Mouse (Mus musculus) MEL (cell line): ENCODE results near the gene Ppil3. TPM values are rescaled to one million over a fixed set of nuclear protein-coding genes. Genes with fewer than 3 reads are reported as not detected.

Source experiments
- DNase-seq: peaks from one replicate; pipeline ENCODE4 v3.0.0; 2011; ENCODE audit warnings: low read depth, low spot score
- H3K27ac ChIP-seq: 2 replicates; pipeline ENCODE4 v1.5.1; 2012; ENCODE audit warnings: low read depth, mild to moderate bottlenecking, control low read depth, low read length, moderate library complexity; ENCODE audit not compliant: control insufficient read depth
- H3K27me3 ChIP-seq, 2 experiments: fragments of 150-350 bp in 1 of 2; sonication (generic) in 1 of 2; 2 replicates each; pipeline ENCODE4 v1.6.1; 2012; ENCODE audit warnings: low read length in 2 of 2, mild to moderate bottlenecking in 2 of 2, improper control_type of control experiment in 1 of 2, moderate library complexity in 1 of 2; ENCODE audit not compliant: insufficient read depth in 2 of 2, control insufficient read depth in 1 of 2
- H3K36me3 ChIP-seq, 2 experiments: 2 replicates each; pipeline ENCODE4 v1.6.1; 2012 to 2014; ENCODE audit warnings: low read length in 2 of 2, improper control_type of control experiment in 1 of 2, inconsistent platforms in 1 of 2, mild to moderate bottlenecking in 1 of 2; ENCODE audit not compliant: insufficient read depth in 2 of 2, control insufficient read depth in 1 of 2
- H3K4me1 ChIP-seq, 2 experiments: fragments of 150-350 bp in 1 of 2; sonication (generic) in 1 of 2; 2 replicates each; pipeline ENCODE4 v1.6.1; 2012; ENCODE audit warnings: low read length in 2 of 2, improper control_type of control experiment in 1 of 2, mild to moderate bottlenecking in 1 of 2; ENCODE audit not compliant: insufficient read depth in 2 of 2, control insufficient read depth in 1 of 2
- H3K4me3 ChIP-seq, 2 experiments: fragments of 150-350 bp in 1 of 2; sonication (generic) in 1 of 2; 2 replicates each; pipeline ENCODE4 v1.5.1; 2012; ENCODE audit warnings: low read depth in 2 of 2, low read length in 2 of 2, mild to moderate bottlenecking in 2 of 2, moderate library complexity in 2 of 2, control low read depth in 1 of 2, improper control_type of control experiment in 1 of 2; ENCODE audit not compliant: control insufficient read depth in 1 of 2, insufficient read depth in 1 of 2
- H3K79me2 ChIP-seq: 2 replicates; pipeline ENCODE4 v1.6.1; 2012; ENCODE audit warnings: mild to moderate bottlenecking, low read length, moderate library complexity; ENCODE audit not compliant: control insufficient read depth, poor library complexity, insufficient read depth
- H3K9ac ChIP-seq: 2 replicates; pipeline ENCODE4 v1.6.1; 2012; ENCODE audit warnings: low read depth, mild to moderate bottlenecking, control low read depth, low read length, moderate library complexity; ENCODE audit not compliant: control insufficient read depth, poor library complexity, severe bottlenecking
- H3K9me3 ChIP-seq: fragments of 150-350 bp; sonication (generic); replicated peaks from 2 replicates; pipeline ENCODE4 v1.6.1; 2012; ENCODE audit warnings: mild to moderate bottlenecking, low read length, improper control_type of control experiment, moderate library complexity; ENCODE audit not compliant: insufficient read depth
- BHLHE40 ChIP-seq: IDR thresholded peaks from 2 replicates; pipeline ENCODE4 v1.6.1; 2012; ENCODE audit warnings: low read depth, mild to moderate bottlenecking, inconsistent platforms, low read length, improper control_type of control experiment, borderline replicate concordance
- E2F4 ChIP-seq: IDR thresholded peaks from 2 replicates; pipeline ENCODE4 v1.6.1; 2011; ENCODE audit warnings: low read depth, low read length, improper control_type of control experiment, borderline replicate concordance
- EP300 ChIP-seq, 2 experiments: IDR thresholded peaks; 2 replicates each; pipeline ENCODE4 v1.6.1; 2011; ENCODE audit warnings: improper control_type of control experiment in 2 of 2, low read length in 2 of 2, low read depth in 1 of 2, mild to moderate bottlenecking in 1 of 2
- GABPA ChIP-seq: IDR thresholded peaks from 2 replicates; pipeline ENCODE4 v1.6.1; 2012; ENCODE audit warnings: low read depth, mild to moderate bottlenecking, inconsistent platforms, low read length, improper control_type of control experiment, moderate library complexity
- KAT2A ChIP-seq: conservative IDR thresholded peaks from 2 replicates; pipeline ENCODE4 v1.6.1; 2012; ENCODE audit warnings: low read depth, low read length, improper control_type of control experiment, inconsistent platforms
- MAZ ChIP-seq: IDR thresholded peaks from 2 replicates; pipeline ENCODE4 v1.6.1; 2012; ENCODE audit warnings: low read depth, mild to moderate bottlenecking, inconsistent platforms, low read length, improper control_type of control experiment
- MEF2A ChIP-seq: IDR thresholded peaks from 2 replicates; pipeline ENCODE4 v1.6.1; 2014; ENCODE audit warnings: low read depth, mild to moderate bottlenecking, inconsistent platforms, low read length, improper control_type of control experiment; ENCODE audit not compliant: poor library complexity, insufficient replicate concordance, severe bottlenecking; ENCODE audit errors: extremely low read depth
- MXI1 ChIP-seq: IDR thresholded peaks from 2 replicates; pipeline ENCODE4 v1.6.1; 2011; ENCODE audit warnings: mild to moderate bottlenecking, low read depth, low read length, improper control_type of control experiment
- MYC ChIP-seq: IDR thresholded peaks from 2 replicates; pipeline ENCODE4 v1.6.1; 2011; ENCODE audit warnings: low read depth, mild to moderate bottlenecking, low read length, improper control_type of control experiment, moderate library complexity
- NELFE ChIP-seq: IDR thresholded peaks from 2 replicates; pipeline ENCODE4 v1.6.1; 2011; ENCODE audit warnings: low read depth, low read length, improper control_type of control experiment
- POLR2AphosphoS2 ChIP-seq: IDR thresholded peaks from 2 replicates; pipeline ENCODE4 v1.6.1; 2011; ENCODE audit warnings: low read length, improper control_type of control experiment
- POLR2AphosphoS5 ChIP-seq: IDR thresholded peaks from 2 replicates; pipeline ENCODE4 v1.6.1; 2012; ENCODE audit warnings: low read depth, borderline replicate concordance, mild to moderate bottlenecking, inconsistent platforms, low read length, moderate library complexity, mixed read lengths
- RAD21 ChIP-seq: IDR thresholded peaks from 2 replicates; pipeline ENCODE4 v1.6.1; 2011; ENCODE audit warnings: mild to moderate bottlenecking, low read depth, low read length, improper control_type of control experiment
- RCOR1 ChIP-seq: IDR thresholded peaks from 2 replicates; pipeline ENCODE4 v1.6.1; 2012; ENCODE audit warnings: low read depth, mild to moderate bottlenecking, inconsistent platforms, low read length, improper control_type of control experiment
- TAL1 ChIP-seq: IDR thresholded peaks from 2 replicates; pipeline ENCODE4 v1.6.1; 2012; ENCODE audit warnings: mild to moderate bottlenecking, inconsistent platforms, low read length, moderate library complexity, mixed read lengths
- TBP ChIP-seq: IDR thresholded peaks from 2 replicates; pipeline ENCODE4 v1.8.0; 2011; ENCODE audit warnings: low read depth, low read length, improper control_type of control experiment
- ZNF384 ChIP-seq: IDR thresholded peaks from 2 replicates; pipeline ENCODE4 v1.6.1; 2012; ENCODE audit warnings: low read depth, mild to moderate bottlenecking, inconsistent platforms, low read length, improper control_type of control experiment
- polyA plus RNA-seq, 2 experiments: library from polyadenylated mRNA; stranded (reverse) in 1 of 2; unstranded in 1 of 2; fragments of >175 nt in 1 of 2; fragments of >200 nt in 1 of 2; gene quantifications; 2 replicates each; pipeline versions ENCODE4 v1.2.1 to v1.2.4; 2012; ENCODE audit warnings: low replicate concordance in 2 of 2, low read depth in 1 of 2; ENCODE audit not compliant: insufficient read length in 2 of 2, insufficient read depth in 1 of 2, missing spikeins in 1 of 2
- total RNA-seq: library from RNA; depleted of rRNA; stranded (reverse); fragments of 300-350 nt; gene quantifications from 2 replicates; pipeline ENCODE4 v1.2.3, GENCODE M21; 2012

Ppil3 gene
- total and polyA plus RNA-seq, 3 experiments = 76.8 to 503 (median 84.9) TPM

- TF ChIP-seq EP300 (IDR thresholded peaks at IDR 0.05; ENCODE audit: low read depth in 1 of 2, low read length in 2 of 2) (no peak), MXI1 (no peak), ZNF384 (no peak), RAD21 (no peak), TAL1 (no peak), TBP (no peak)
- DNase-seq = no peak
- no peaks in the 10 kb centered on the region for H3K4me1 ChIP-seq
- H3K36me3 ChIP-seq = peaks cover 0 to 27% of the 10 kb centered on the region in 2 experiments; a peak in 2 of 4 replicates
- H3K9ac ChIP-seq = no peak overlapping the region
- H3K27ac ChIP-seq = no peak overlapping the region
- H3K27me3 ChIP-seq = no peaks in the 10 kb centered on the region
- no peaks in the 10 kb centered on the region; the same call in 1 of the 2 replicates for H3K79me2 ChIP-seq
- no peaks in the 10 kb centered on the region for H3K9me3 ChIP-seq
- no peak overlapping the region for H3K4me3 ChIP-seq
Measured at GRCm38 (mm10) chr1:58475662-58476061, 30.4 kb upstream of the Ppil3 start.

- Histone ChIP-seq H3K27ac (no peak overlapping the region), H3K36me3 (peaks cover 0 to 17% of the 10 kb centered on the region in 2 experiments; a peak in 3 of 4 replicates), H3K4me3 (no peak overlapping the region), H3K4me1 (no peaks in the 10 kb centered on the region), H3K27me3 (no peaks in the 10 kb centered on the region), H3K9ac (no peak overlapping the region), H3K79me2 (no peaks in the 10 kb centered on the region), H3K9me3 (no peaks in the 10 kb centered on the region)
- DNase-seq = no peak
- TF ChIP-seq MYC (no peak), EP300 (IDR thresholded peaks at IDR 0.05; ENCODE audit: low read depth in 1 of 2, low read length in 2 of 2) (no peak), BHLHE40 (no peak), GABPA (no peak), POLR2AphosphoS2 (no peak)
Measured at GRCm38 (mm10) chr1:58465561-58465960, 20.3 kb upstream of the Ppil3 start.

- no peaks in the 10 kb centered on the region for H3K27me3 ChIP-seq
- no peaks in the 10 kb centered on the region for H3K9me3 ChIP-seq
- no peaks in the 10 kb centered on the region for H3K4me1 ChIP-seq
- TF ChIP-seq KAT2A (no peak), NELFE (no peak), E2F4 (no peak), POLR2AphosphoS5 (no peak), MYC (no peak), MEF2A (no peak), BHLHE40 (no peak), MAZ (no peak), RCOR1 (no peak)
- H3K36me3 ChIP-seq = peaks cover 0 to 19% of the 10 kb centered on the region in 2 experiments; a peak in 3 of 4 replicates
- no peak overlapping the region for H3K27ac ChIP-seq
- no peak overlapping the region for H3K4me3 ChIP-seq
- H3K79me2 ChIP-seq = no peaks in the 10 kb centered on the region
- no peak for DNase-seq
- no peak overlapping the region for H3K9ac ChIP-seq
Measured at GRCm38 (mm10) chr1:58465042-58465441, 19.8 kb upstream of the Ppil3 start.
